Mouse (Mus musculus): ENCODE data around the gene Zc3hc1. TPM values are rescaled to one million over a fixed set of nuclear protein-coding genes. Genes with fewer than 3 reads are reported as not detected.

The Zc3hc1 gene
- polyA plus RNA-seq (2012; rRNA removed), result 13.8 TPM in 2 replicates

DNA sequence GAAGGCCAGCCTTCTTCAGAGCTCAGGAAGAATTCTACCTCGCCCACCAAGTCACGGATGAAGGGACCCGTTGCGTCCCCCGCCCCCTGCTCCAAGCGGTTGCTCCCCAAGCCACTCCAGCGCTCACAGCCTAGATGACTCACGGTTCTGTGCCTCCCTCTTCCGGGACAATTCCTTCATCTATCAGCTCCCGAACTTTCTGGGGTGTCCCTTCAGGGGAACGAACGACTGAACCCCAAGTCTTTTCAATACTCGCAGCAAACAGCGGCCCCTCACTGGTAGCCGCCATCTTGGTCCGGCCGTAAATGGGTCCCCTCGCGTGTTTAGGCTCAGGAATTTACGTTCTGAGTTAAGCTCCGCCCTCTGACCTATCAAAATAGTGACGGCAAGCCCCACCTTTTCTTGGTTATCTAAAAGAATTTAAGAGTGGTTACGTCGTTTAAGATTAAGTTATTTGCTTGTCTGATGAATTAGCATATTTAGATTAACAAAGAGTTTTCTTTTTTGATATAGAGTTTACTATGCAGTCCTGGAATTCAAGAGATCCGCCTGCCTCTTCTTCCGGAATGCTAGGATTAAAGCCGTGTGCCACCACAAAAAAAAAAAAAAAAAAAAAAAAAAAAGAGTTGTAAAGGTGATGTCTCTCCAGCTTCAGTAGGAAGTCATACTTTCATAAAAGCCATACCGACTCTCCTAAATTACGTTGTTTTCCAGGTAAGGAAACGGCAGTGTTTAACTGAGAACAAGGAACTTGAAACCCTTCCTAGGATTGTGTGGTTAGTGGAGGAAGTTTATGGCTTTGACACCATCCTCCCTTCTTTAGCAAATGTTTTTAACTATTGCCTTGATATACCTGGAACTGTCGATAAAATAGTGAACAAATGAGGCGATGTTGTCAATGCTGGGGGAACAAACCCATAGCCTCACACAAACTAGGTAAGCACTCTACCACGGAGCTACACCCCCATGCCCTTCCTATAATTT is at the start of gene Zc3hc1:
Gene Zc3hc1 (minus strand): TSS at position 315 of the 984 bp plus-strand sequence.
- Histone ChIP-seq H3K4me1 (ENCODE audit: control insufficient read depth, insufficient read depth, low read length) (no peaks in the 10 kb centered on the region), H3K4me3 (replicated peaks; ENCODE audit: extremely low read depth, low read depth, low read length) (peak within 1 kb of the TSS; percentile 100)
- WGBS, result 13% methylated on average over 33 of the region's 33 CpGs
- peak; percentile 70 for DNase-seq
- TF ChIP-seq CTCF (IDR thresholded peaks at IDR 0.05; ENCODE audit: insufficient read depth, low read length) (no peak), POLR2A (IDR thresholded peaks at IDR 0.05; ENCODE audit: borderline replicate concordance, extremely low read depth, low read depth, low read length) (peak; percentile 86)

GRCm38 (mm10) chr6:30439576-30439975 is 48.7 kb upstream of the Zc3hc1 start:
- TF ChIP-seq POLR2A (IDR thresholded peaks at IDR 0.05; ENCODE audit: borderline replicate concordance, extremely low read depth, low read depth, low read length) (no peak), CTCF (IDR thresholded peaks at IDR 0.05; ENCODE audit: insufficient read depth, low read length) (no peak)
- no peaks in the 10 kb centered on the region for H3K4me1 ChIP-seq (ENCODE audit: control insufficient read depth, insufficient read depth, low read length)
- H3K4me3 ChIP-seq (replicated peaks; ENCODE audit: extremely low read depth, low read depth, low read length), result no peak overlapping the region
- 95% methylated on average over 10 of the region's 10 CpGs for WGBS
- no peak for DNase-seq

DNA sequence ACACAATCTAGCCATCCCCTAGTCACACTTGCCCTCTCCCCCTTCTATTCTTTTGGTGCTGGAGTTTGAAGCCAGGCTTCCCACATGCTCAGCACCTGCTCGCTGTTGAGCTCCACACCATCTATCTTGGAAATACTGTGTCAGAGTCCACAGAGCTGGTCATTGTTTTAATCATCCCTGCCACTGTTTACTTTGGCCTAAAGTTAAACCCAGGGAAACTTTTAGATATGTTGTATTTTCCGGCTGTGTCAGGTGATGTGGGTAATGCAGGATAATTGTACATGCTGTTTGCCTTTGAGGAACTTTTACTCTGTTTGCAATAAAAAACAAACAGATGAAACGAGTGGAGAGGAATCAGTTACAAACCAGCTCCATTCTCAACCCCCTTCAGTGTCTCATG is 46.2 kb upstream of the Zc3hc1 start:
- TF ChIP-seq POLR2A (IDR thresholded peaks at IDR 0.05; ENCODE audit: borderline replicate concordance, extremely low read depth, low read depth, low read length) (no peak), CTCF (IDR thresholded peaks at IDR 0.05; ENCODE audit: insufficient read depth, low read length) (no peak)
- Histone ChIP-seq H3K4me3 (replicated peaks; ENCODE audit: extremely low read depth, low read depth, low read length) (no peak overlapping the region), H3K4me1 (ENCODE audit: control insufficient read depth, insufficient read depth, low read length) (no peaks in the 10 kb centered on the region)
- DNase-seq, result no peak
- 46% methylated on average over 3 of the region's 3 CpGs for WGBS

- Histone ChIP-seq H3K4me3 (replicated peaks; ENCODE audit: extremely low read depth, low read depth, low read length) (no peak overlapping the region), H3K4me1 (ENCODE audit: control insufficient read depth, insufficient read depth, low read length) (no peaks in the 10 kb centered on the region)
- DNase-seq, result no peak
- TF ChIP-seq POLR2A (IDR thresholded peaks at IDR 0.05; ENCODE audit: borderline replicate concordance, extremely low read depth, low read depth, low read length), result no peak
- TF ChIP-seq CTCF (IDR thresholded peaks at IDR 0.05; ENCODE audit: insufficient read depth, low read length), result no peak
- WGBS, result 83% methylated on average over 3 of the region's 3 CpGs
These were observed 45.6 kb upstream of the Zc3hc1 start for GRCm38 (mm10) chr6:30436476-30436875.

- no peaks in the 10 kb centered on the region; the same call in 1 of the 2 replicates for H3K4me1 ChIP-seq (ENCODE audit: control insufficient read depth, insufficient read depth, low read length)
- WGBS, result 47% methylated on average over 3 of the region's 3 CpGs
- TF ChIP-seq CTCF (IDR thresholded peaks at IDR 0.05; ENCODE audit: insufficient read depth, low read length) (no peak), POLR2A (IDR thresholded peaks at IDR 0.05; ENCODE audit: borderline replicate concordance, extremely low read depth, low read depth, low read length) (no peak)
- no peak for DNase-seq
- no peak overlapping the region for H3K4me3 ChIP-seq (replicated peaks; ENCODE audit: extremely low read depth, low read depth, low read length)
These were observed 41.8 kb upstream of the Zc3hc1 start for GRCm38 (mm10) chr6:30432461-30433192.

- 71% methylated on average over 7 of the region's 7 CpGs for WGBS
- no peak overlapping the region for H3K4me3 ChIP-seq (replicated peaks; ENCODE audit: extremely low read depth, low read depth, low read length)
- TF ChIP-seq POLR2A (IDR thresholded peaks at IDR 0.05; ENCODE audit: borderline replicate concordance, extremely low read depth, low read depth, low read length) (no peak), CTCF (IDR thresholded peaks at IDR 0.05; ENCODE audit: insufficient read depth, low read length) (no peak)
These were observed 26.0 kb upstream of the Zc3hc1 start for GRCm38 (mm10) chr6:30416801-30417200.

GRCm38 (mm10) chr6:30416126-30416525 is 25.3 kb upstream of the Zc3hc1 start:
- TF ChIP-seq CTCF (IDR thresholded peaks at IDR 0.05; ENCODE audit: insufficient read depth, low read length) (no peak), POLR2A (IDR thresholded peaks at IDR 0.05; ENCODE audit: borderline replicate concordance, extremely low read depth, low read depth, low read length) (no peak)
- WGBS, result 89% methylated on average over 2 of the region's 2 CpGs

More at GRCm38 (mm10) chr6:30416801-30417200, 26.0 kb upstream of the Zc3hc1 start:
- DNase-seq, result no peak
- no peaks in the 10 kb centered on the region for H3K4me1 ChIP-seq (ENCODE audit: control insufficient read depth, insufficient read depth, low read length)

DNA sequence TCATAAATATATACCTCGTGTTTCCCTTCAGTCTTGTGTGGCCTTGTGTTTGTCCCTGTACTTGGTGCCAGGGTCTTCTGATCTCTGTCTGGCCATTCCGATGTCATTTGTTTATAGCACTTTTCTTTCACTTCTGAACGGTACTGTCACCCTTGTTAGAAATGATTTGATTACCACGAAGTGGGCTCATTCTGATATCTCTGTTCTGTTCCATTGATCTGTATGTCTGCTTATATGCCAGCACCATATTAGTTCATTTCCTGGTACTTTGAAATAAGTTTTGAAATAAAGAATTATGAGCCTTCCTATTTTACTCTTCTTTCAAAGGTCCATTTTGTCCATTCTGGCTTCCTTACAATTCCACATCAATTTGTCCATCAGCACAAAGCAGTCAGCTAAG is 20.5 kb upstream of the Zc3hc1 start:
- Histone ChIP-seq H3K4me3 (replicated peaks; ENCODE audit: extremely low read depth, low read depth, low read length) (no peak overlapping the region), H3K4me1 (ENCODE audit: control insufficient read depth, insufficient read depth, low read length) (no peaks in the 10 kb centered on the region)
- TF ChIP-seq POLR2A (IDR thresholded peaks at IDR 0.05; ENCODE audit: borderline replicate concordance, extremely low read depth, low read depth, low read length) (no peak), CTCF (IDR thresholded peaks at IDR 0.05; ENCODE audit: insufficient read depth, low read length) (no peak)
- WGBS, result 46% methylated on average over 4 of the region's 4 CpGs
- no peak for DNase-seq

More at GRCm38 (mm10) chr6:30416126-30416525, 25.3 kb upstream of the Zc3hc1 start:
- Histone ChIP-seq H3K4me1 (ENCODE audit: control insufficient read depth, insufficient read depth, low read length) (no peaks in the 10 kb centered on the region), H3K4me3 (replicated peaks; ENCODE audit: extremely low read depth, low read depth, low read length) (no peak overlapping the region)
- no peak for DNase-seq

GRCm38 (mm10) chr6:30409399-30410093 is 18.7 kb upstream of the Zc3hc1 start:
- Histone ChIP-seq H3K4me3 (replicated peaks; ENCODE audit: extremely low read depth, low read depth, low read length) (no peak overlapping the region), H3K4me1 (ENCODE audit: control insufficient read depth, insufficient read depth, low read length) (no peaks in the 10 kb centered on the region)
- no peak for DNase-seq
- 81% methylated on average over 7 of the region's 7 CpGs for WGBS
- TF ChIP-seq POLR2A (IDR thresholded peaks at IDR 0.05; ENCODE audit: borderline replicate concordance, extremely low read depth, low read depth, low read length) (no peak), CTCF (IDR thresholded peaks at IDR 0.05; ENCODE audit: insufficient read depth, low read length) (no peak)

Measured in lung, adult 2 months (tissue).